Mouse (Mus musculus) megakaryocyte, embryonic 14.5 days (primary cell): ENCODE measurements around the gene Paqr5. TPM values are rescaled to one million over a fixed set of nuclear protein-coding genes. Genes with fewer than 3 reads are reported as not detected.
A peak's percentile ranks its signal among the peaks of the same experiment; 100 is the strongest.

Source experiments
- H3K27me3 ChIP-seq: replicated peaks from 2 replicates; pipeline ENCODE3; 2012; ENCODE audit warnings: inconsistent platforms
- H3K36me3 ChIP-seq: replicated peaks from 2 replicates; pipeline ENCODE3; 2012; ENCODE audit warnings: low read length, inconsistent platforms, mixed read lengths
- H3K4me1 ChIP-seq: 2 replicates; pipeline ENCODE4 v1.6.1; 2012; ENCODE audit warnings: inconsistent platforms
- H3K4me3 ChIP-seq: replicated peaks from 2 replicates; pipeline ENCODE3; 2012; ENCODE audit warnings: moderate library complexity, mild to moderate bottlenecking, inconsistent platforms
- H3K9me3 ChIP-seq: 2 replicates; pipeline ENCODE4 v1.6.1; 2012; ENCODE audit warnings: inconsistent platforms
- FLI1 ChIP-seq: IDR thresholded peaks from 2 replicates; pipeline ENCODE4 v1.6.1; 2012; ENCODE audit warnings: low read length, inconsistent platforms, mixed read lengths
- GATA1 ChIP-seq: IDR thresholded peaks from 3 replicates; pipeline ENCODE4 v1.6.1; 2012; ENCODE audit warnings: mixed read lengths, low read length, inconsistent platforms, borderline replicate concordance
- polyA plus RNA-seq: library from polyadenylated mRNA; stranded (reverse); fragments of >175 nt; gene quantifications from 2 replicates; pipeline ENCODE4 v1.2.3, GENCODE M21; 2012; ENCODE audit warnings: low replicate concordance; ENCODE audit not compliant: insufficient read depth

The Paqr5 gene
- polyA plus RNA-seq, 1 experiment = 0.06 TPM

DNA sequence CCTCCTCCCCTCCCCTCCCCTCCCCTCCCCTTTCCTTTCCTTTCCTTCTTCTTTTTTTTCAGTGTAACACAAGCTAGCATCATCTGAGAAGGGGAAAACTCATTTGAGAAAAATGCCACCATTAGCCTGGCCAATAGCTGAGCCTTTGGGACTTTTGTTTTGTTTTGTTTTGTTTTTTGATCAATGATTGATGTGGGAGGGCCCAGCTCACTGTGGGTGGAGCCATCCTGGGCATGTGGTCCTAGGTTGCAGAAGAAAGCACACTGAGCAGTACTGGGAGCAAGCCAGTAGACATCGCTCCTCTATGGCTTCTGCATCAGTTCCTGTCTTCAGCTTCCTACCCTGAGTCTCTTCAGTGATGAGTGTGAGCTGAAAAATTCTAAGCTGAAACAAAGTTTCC is 9.2 kb upstream of the Paqr5 start:
- Histone ChIP-seq H3K4me1 (peaks cover 12% of the 10 kb centered on the region), H3K27me3 (peaks cover 70% of the 10 kb centered on the region), H3K36me3 (no peaks in the 10 kb centered on the region), H3K4me3 (no peak overlapping the region), H3K9me3 (peaks cover 13% of the 10 kb centered on the region)
- TF ChIP-seq FLI1 (no peak), GATA1 (no peak)

GRCm38 (mm10) chr9:62032206-62032605 is 5.5 kb upstream of the Paqr5 start:
- peaks cover 80% of the 10 kb centered on the region for H3K27me3 ChIP-seq
- H3K9me3 ChIP-seq = peaks cover 16% of the 10 kb centered on the region
- H3K4me3 ChIP-seq = no peak overlapping the region
- H3K36me3 ChIP-seq = no peaks in the 10 kb centered on the region
- peaks cover 5% of the 10 kb centered on the region; the same call in 1 of the 2 replicates for H3K4me1 ChIP-seq
- TF ChIP-seq FLI1 = no peak
- no peak for TF ChIP-seq GATA1

DNA sequence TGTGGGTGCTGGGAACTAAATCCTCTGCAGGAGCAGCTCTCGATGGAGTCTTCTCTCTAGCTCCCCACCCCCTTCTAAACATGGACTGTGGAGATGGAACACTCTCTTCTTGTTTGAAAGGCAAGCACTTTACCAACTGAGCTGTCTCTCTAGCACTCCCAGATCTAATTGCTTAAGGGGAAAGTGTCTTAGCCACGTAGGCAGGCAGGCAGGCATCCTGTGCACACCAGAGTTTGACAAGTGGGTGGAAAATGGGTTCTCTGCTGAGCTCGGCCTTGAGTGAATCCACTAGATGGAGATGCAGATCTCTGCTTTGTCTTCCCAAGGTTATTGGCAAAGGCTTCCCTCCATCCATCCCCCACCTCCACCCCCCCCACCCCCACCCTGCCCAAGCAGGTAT is 1.4 kb upstream of the Paqr5 start:
- Histone ChIP-seq H3K27me3 (peaks cover 90% of the 10 kb centered on the region), H3K9me3 (peaks cover 16% of the 10 kb centered on the region), H3K4me3 (no peak overlapping the region), H3K4me1 (peaks cover 11% of the 10 kb centered on the region), H3K36me3 (no peaks in the 10 kb centered on the region)
- TF ChIP-seq GATA1 (no peak), FLI1 (no peak)

DNA sequence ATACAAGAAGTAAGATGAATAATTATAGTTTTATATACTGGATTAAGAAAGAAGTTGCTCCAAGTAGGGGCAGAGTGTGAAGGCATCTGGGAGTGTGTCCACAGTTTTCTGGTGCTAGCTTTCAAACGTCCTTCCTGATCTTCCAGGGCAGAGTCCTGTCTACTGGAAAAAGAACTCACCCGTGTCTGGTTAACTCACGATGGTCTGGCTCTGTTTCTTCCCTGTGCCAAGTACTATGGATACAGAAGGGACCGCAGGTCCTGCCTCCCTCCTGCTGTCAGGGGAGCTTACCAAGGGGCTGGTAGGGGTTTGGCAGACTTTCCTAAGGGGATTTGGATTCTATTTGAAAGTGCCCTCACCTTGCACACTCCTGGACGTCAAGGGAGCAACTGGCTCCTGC is 1.6 kb downstream of the Paqr5 start:
- Histone ChIP-seq H3K9me3 (0 out of 2 replicates have a peak, but pooled peaks cover 3% of the 10 kb centered on the region), H3K27me3 (peaks cover 96% of the 10 kb centered on the region), H3K4me1 (peaks cover 31% of the 10 kb centered on the region), H3K4me3 (no peak overlapping the region), H3K36me3 (no peaks in the 10 kb centered on the region)
- TF ChIP-seq GATA1 = no peak
- no peak for TF ChIP-seq FLI1

- Histone ChIP-seq H3K9me3 (no peaks in the 10 kb centered on the region), H3K27me3 (peaks cover 93% of the 10 kb centered on the region), H3K4me3 (no peak overlapping the region), H3K4me1 (peaks cover 36% of the 10 kb centered on the region), H3K36me3 (no peaks in the 10 kb centered on the region)
- TF ChIP-seq FLI1 (no peak), GATA1 (no peak)
Observed at GRCm38 (mm10) chr9:62023879-62024278, 2.8 kb downstream of the Paqr5 start.

DNA sequence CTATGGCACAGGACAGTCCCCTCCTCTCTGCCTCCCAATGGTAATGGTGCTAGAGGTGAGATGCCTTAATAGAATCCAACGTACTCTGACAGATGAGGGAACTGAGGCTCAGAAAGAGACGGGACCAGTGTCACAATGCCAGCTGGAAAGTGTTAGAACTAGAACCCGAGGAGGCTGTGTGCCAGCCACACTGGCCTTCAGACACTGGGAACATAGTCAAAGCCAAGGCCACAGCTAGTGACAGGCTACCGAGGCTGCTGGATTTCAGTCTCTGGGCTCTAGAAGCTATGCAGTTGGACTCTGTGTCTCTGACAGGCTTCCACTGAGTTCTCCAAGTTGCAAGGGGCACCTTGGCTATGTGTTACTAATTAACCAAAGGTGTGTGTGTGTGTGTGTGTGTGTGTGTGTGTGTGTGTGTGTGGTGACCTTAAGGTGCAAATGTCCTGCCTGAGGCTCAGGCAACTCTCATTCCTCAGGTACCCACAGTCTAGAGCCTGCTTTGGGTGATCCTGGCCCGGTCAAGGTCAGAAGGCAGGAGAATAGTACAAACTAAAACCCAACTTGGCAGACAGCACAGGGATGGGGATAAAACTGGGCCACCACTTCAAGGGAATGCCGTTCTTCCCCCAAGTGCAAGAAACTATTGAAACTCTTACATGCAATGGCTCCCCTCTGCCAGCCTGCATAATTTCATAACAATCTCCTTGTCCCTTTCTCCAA is 3.5 kb downstream of the Paqr5 start:
- Histone ChIP-seq H3K36me3 (no peaks in the 10 kb centered on the region), H3K27me3 (peaks cover 93% of the 10 kb centered on the region), H3K4me1 (peaks cover 36% of the 10 kb centered on the region), H3K4me3 (no peak overlapping the region), H3K9me3 (no peaks in the 10 kb centered on the region)
- TF ChIP-seq GATA1 = no peak
- TF ChIP-seq FLI1 = no peak

GRCm38 (mm10) chr9:62021583-62022120 is 5.0 kb downstream of the Paqr5 start:
- Histone ChIP-seq H3K4me1 (peaks cover 32% of the 10 kb centered on the region), H3K9me3 (no peaks in the 10 kb centered on the region), H3K27me3 (peaks cover 96% of the 10 kb centered on the region), H3K4me3 (peak overlapping the region; percentile 38), H3K36me3 (no peaks in the 10 kb centered on the region)
- TF ChIP-seq GATA1 (no peak), FLI1 (no peak)

DNA sequence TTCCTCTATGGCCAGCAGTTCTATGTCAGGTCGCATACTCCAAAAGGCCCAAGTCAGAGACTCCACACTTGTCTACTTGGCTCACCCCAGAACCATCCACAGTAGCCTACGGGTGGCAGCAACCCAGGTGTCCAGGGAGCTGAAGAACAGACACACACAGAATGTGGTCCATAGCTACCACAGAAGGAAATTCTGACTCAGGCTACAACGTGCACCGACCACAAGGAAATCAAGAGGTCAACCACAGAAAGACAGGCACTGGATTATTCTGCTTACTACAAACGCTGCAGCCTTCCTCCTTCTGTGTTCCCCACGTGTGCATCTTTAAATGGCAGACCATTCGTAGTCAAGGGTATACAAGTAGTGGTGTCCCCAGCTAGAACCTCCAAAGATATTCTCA is 6.4 kb downstream of the Paqr5 start:
- no peaks in the 10 kb centered on the region for H3K9me3 ChIP-seq
- TF ChIP-seq FLI1 = no peak
- TF ChIP-seq GATA1 = no peak
- H3K4me1 ChIP-seq = peaks cover 25% of the 10 kb centered on the region
- H3K27me3 ChIP-seq = peaks cover 93% of the 10 kb centered on the region
- H3K36me3 ChIP-seq = no peaks in the 10 kb centered on the region
- no peak overlapping the region for H3K4me3 ChIP-seq

- TF ChIP-seq FLI1 (no peak), GATA1 (no peak)
- peaks cover 93% of the 10 kb centered on the region for H3K27me3 ChIP-seq
- H3K4me1 ChIP-seq = peaks cover 25% of the 10 kb centered on the region
- H3K4me3 ChIP-seq = no peak overlapping the region
- no peaks in the 10 kb centered on the region for H3K9me3 ChIP-seq
- no peaks in the 10 kb centered on the region for H3K36me3 ChIP-seq
Observed at GRCm38 (mm10) chr9:62018229-62019093, 8.2 kb downstream of the Paqr5 start.

DNA sequence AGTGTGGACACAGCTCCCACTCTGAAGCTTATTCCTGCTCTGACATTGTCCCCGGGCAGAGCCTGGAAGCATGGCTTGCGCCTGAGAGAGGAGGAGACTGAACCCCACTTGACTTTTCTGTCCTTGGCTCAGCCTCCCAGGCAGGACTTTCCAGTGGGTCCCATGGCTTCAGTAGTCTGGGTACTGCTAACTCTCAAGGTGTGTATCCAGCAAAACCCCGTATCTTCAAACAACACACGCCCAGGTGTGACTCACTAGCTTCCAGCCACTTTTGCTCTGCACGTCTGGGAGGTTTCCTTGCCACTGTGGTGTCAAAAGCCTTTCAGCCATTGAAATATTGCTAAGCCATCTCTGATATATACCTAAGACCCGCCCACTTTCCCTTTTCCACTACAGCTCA is 9.3 kb downstream of the Paqr5 start:
- H3K9me3 ChIP-seq = no peaks in the 10 kb centered on the region
- no peak overlapping the region for H3K4me3 ChIP-seq
- TF ChIP-seq GATA1 (no peak), FLI1 (no peak)
- peaks cover 93% of the 10 kb centered on the region for H3K27me3 ChIP-seq
- peaks cover 25% of the 10 kb centered on the region for H3K4me1 ChIP-seq
- no peaks in the 10 kb centered on the region for H3K36me3 ChIP-seq
